8 mouse cellular contexts compared by ENCODE assay signal in the genomic region with DNA sequence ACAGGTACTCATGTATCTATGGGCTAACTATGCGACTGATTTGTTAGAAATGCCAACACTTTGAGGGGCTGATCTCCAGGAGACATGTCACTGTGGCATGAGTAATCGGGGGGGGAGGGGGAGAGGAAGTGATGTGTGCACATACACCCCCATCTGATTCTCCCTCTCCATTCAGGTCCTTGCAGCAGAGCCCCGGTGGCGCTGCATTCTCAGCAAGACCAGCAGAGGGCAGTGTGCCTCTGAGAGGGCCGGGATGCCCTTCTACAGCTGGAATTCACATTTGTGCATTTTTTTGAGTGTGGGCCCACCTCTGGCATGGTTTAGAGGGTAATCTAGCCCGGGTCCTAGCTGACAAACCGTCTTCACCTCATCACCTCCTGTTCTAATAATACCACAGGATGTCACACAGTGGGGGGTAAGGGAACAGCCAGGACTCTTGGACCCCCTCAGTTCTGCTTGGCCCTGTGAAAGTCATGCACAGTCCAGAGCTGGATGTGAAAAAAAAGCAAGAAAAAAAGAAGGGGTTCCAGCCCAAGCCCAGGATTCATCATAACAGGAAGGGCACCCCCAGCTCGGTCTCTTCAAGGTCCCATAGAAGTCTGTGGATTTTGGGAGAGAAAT.
DNase-seq lines count a peak whose midpoint lies in the region; ATAC-seq lines count a peak whose summit lies in the region.

No protein-coding gene starts in this region.

- H3K4me3 ChIP-seq in hindbrain, embryonic 13.5 days: no peak overlapping the region

- 23% methylated on average over 8 of the region's 8 CpGs for whole genome bisulfite sequencing in hindbrain, embryonic 13.5 days

- peaks cover 22% of the 10 kb centered on the region; the same call in 1 of the 2 replicates for H3K27me3 ChIP-seq in hindbrain, embryonic 13.5 days

- peak; percentile 35 for DNase-seq in R1 (ENCODE audit: low read depth, low spot score)
- peak; percentile 37 to 57 for DNase-seq in cerebellum, adult 18-20 months
- peak; percentile 69 to 76 for DNase-seq in layer of hippocampus, postnatal 36 days
- peak; percentile 83 to 84 for DNase-seq in lung, postnatal 4 days
- DNase-seq in right cerebral cortex, postnatal 4 days: peak; percentile 89

- no peak overlapping the region for H3K9ac ChIP-seq in hindbrain, embryonic 13.5 days

- no peak overlapping the region for H3K4me2 ChIP-seq in hindbrain, embryonic 13.5 days

- no peaks in the 10 kb centered on the region for H3K36me3 ChIP-seq in hindbrain, embryonic 13.5 days

- H3K9me3 ChIP-seq in hindbrain, embryonic 13.5 days: no peaks in the 10 kb centered on the region

- peak; percentile 85 for ATAC-seq in frontal cortex, adult (ENCODE audit: low TSS enrichment)
- ATAC-seq in hindbrain, embryonic 13.5 days (ENCODE audit: low FRiP score): 0 out of 2 replicates have a peak, but pooled peaks have one; percentile 30
- ATAC-seq in megakaryocyte-erythroid progenitor cell, adult 5-6 weeks (replicated peaks; ENCODE audit: low FRiP score, low TSS enrichment, poor library complexity, severe bottlenecking): no peak

- no peak overlapping the region for H3K27ac ChIP-seq in hindbrain, embryonic 13.5 days

- 0 out of 2 replicates have a peak, but pooled peaks cover 8% of the 10 kb centered on the region for H3K4me1 ChIP-seq in hindbrain, embryonic 13.5 days (replicated peaks)

Comparison
In these comparisons a context has a peak if more than half of its experiments do, and no peak if none do; other contexts are left out.
1. DNase-seq: peak in every context shown above with its lines; median percentile 89 in right cerebral cortex, postnatal 4 days; 84 in lung, postnatal 4 days; 72 in layer of hippocampus, postnatal 36 days; 47 in cerebellum, adult 18-20 months; 35 in R1.